Mouse (Mus musculus): ENCODE data around the gene Tert.

Gene Tert

GRCm38 (mm10) chr13:73677853-73678252 is 51.1 kb downstream of the Tert start, which contains the start of gene Slc6a18:
Gene Slc6a18, minus strand, starts transcription at chr13:73678023.
- no peak for DNase-seq (ENCODE audit: low read depth)

GRCm38 (mm10) chr13:73679311-73679710 is 52.6 kb downstream of the Tert start:
- DNase-seq (ENCODE audit: low read depth) = no peak

- DNase-seq (ENCODE audit: low read depth) = no peak
These were observed 53.7 kb downstream of the Tert start for GRCm38 (mm10) chr13:73680394-73680793.

- DNase-seq (ENCODE audit: low read depth) = no peak
These were observed 55.5 kb downstream of the Tert start for GRCm38 (mm10) chr13:73682226-73682625.

GRCm38 (mm10) chr13:73683682-73684081 is 57.0 kb downstream of the Tert start:
- no peak for DNase-seq (ENCODE audit: low read depth)

GRCm38 (mm10) chr13:73684412-73684811 is 57.7 kb downstream of the Tert start:
- DNase-seq (ENCODE audit: low read depth) = no peak

GRCm38 (mm10) chr13:73685502-73685901 is 58.8 kb downstream of the Tert start:
- no peak for DNase-seq (ENCODE audit: low read depth)

- DNase-seq (ENCODE audit: low read depth) = no peak
These were observed 60.9 kb downstream of the Tert start for GRCm38 (mm10) chr13:73687601-73688000.

- no peak for DNase-seq (ENCODE audit: low read depth)
These were observed 62.2 kb downstream of the Tert start for GRCm38 (mm10) chr13:73688934-73689333.

GRCm38 (mm10) chr13:73692249-73692868 is 65.6 kb downstream of the Tert start:
- peak; percentile 82 for DNase-seq (ENCODE audit: low read depth)

- DNase-seq (ENCODE audit: low read depth) = no peak
These were observed 66.6 kb downstream of the Tert start for GRCm38 (mm10) chr13:73693333-73693732.

GRCm38 (mm10) chr13:73694972-73695371 is 68.3 kb downstream of the Tert start:
- DNase-seq (ENCODE audit: low read depth) = no peak

GRCm38 (mm10) chr13:73696529-73696928 is 69.8 kb downstream of the Tert start:
- DNase-seq (ENCODE audit: low read depth) = no peak
